Mouse (Mus musculus): Measurements from ENCODE around the gene Olfr429.
"Not testable (repeated sequence)": the region's sequence is repeated elsewhere in the genome, so short reads cannot be mapped to it uniquely, and the experiment has no call there.

Gene Olfr429

GRCm38 (mm10) chr1:174084031-174084430 is at the start of gene Olfr429:
Olfr429 (plus strand) TSS chr1:174084331.
- no peak for DNase-seq (ENCODE audit: low read depth, low spot score)

- DNase-seq (ENCODE audit: low read depth, low spot score): no peak
Measured at GRCm38 (mm10) chr1:174035841-174036240, 48.3 kb upstream of the Olfr429 start.

- no peak for DNase-seq (ENCODE audit: low read depth, low spot score)
Measured at GRCm38 (mm10) chr1:174038480-174038879, 45.7 kb upstream of the Olfr429 start.

- DNase-seq (ENCODE audit: low read depth, low spot score): no peak
Measured at GRCm38 (mm10) chr1:174040523-174041177, 43.5 kb upstream of the Olfr429 start, which contains the start of gene Olfr433. Olfr433 (plus strand) TSS chr1:174040705.

GRCm38 (mm10) chr1:174042091-174042884 is 41.8 kb upstream of the Olfr429 start:
- DNase-seq (ENCODE audit: low read depth, low spot score): not testable (repeated sequence)

GRCm38 (mm10) chr1:174044431-174044830 is 39.7 kb upstream of the Olfr429 start:
- no peak for DNase-seq (ENCODE audit: low read depth, low spot score)

GRCm38 (mm10) chr1:174048227-174048626 is 35.9 kb upstream of the Olfr429 start:
- not testable (repeated sequence) for DNase-seq (ENCODE audit: low read depth, low spot score)

- DNase-seq (ENCODE audit: low read depth, low spot score): no peak
Measured at GRCm38 (mm10) chr1:174048893-174049292, 35.2 kb upstream of the Olfr429 start, which contains the start of gene Olfr432. Olfr432 (plus strand) TSS chr1:174049205.

GRCm38 (mm10) chr1:174049357-174049756 is 34.8 kb upstream of the Olfr429 start:
- not testable (repeated sequence) for DNase-seq (ENCODE audit: low read depth, low spot score)

- DNase-seq (ENCODE audit: low read depth, low spot score): no peak
Measured at GRCm38 (mm10) chr1:174050532-174050931, 33.6 kb upstream of the Olfr429 start.

- no peak for DNase-seq (ENCODE audit: low read depth, low spot score)
Measured at GRCm38 (mm10) chr1:174051515-174051914, 32.6 kb upstream of the Olfr429 start.

- no peak for DNase-seq (ENCODE audit: low read depth, low spot score)
Measured at GRCm38 (mm10) chr1:174051931-174052536, 32.1 kb upstream of the Olfr429 start.

GRCm38 (mm10) chr1:174052981-174053380 is 31.1 kb upstream of the Olfr429 start:
- DNase-seq (ENCODE audit: low read depth, low spot score): no peak

GRCm38 (mm10) chr1:174055248-174055647 is 28.9 kb upstream of the Olfr429 start:
- no peak for DNase-seq (ENCODE audit: low read depth, low spot score)

GRCm38 (mm10) chr1:174066305-174066704 is 17.8 kb upstream of the Olfr429 start, which contains the start of gene Olfr430:
Olfr430 (plus strand) TSS chr1:174066605.
- DNase-seq (ENCODE audit: low read depth, low spot score): no peak

- DNase-seq (ENCODE audit: low read depth, low spot score): no peak
Measured at GRCm38 (mm10) chr1:174096591-174096990, 12.5 kb downstream of the Olfr429 start, which contains the start of gene Olfr427. Olfr427 (plus strand) TSS chr1:174096891.

GRCm38 (mm10) chr1:174103735-174104134 is 19.6 kb downstream of the Olfr429 start:
- no peak for DNase-seq (ENCODE audit: low read depth, low spot score)

GRCm38 (mm10) chr1:174121062-174121461 is 36.9 kb downstream of the Olfr429 start, which contains the start of gene Olfr231:
Olfr231 (minus strand) TSS chr1:174121162.
- DNase-seq (ENCODE audit: low read depth, low spot score): no peak

- no peak for DNase-seq (ENCODE audit: low read depth, low spot score)
Measured at GRCm38 (mm10) chr1:174131217-174131616, 47.1 kb downstream of the Olfr429 start, which contains the start of gene Olfr424. Olfr424 (plus strand) TSS chr1:174131517.

GRCm38 (mm10) chr1:174131999-174132398 is 47.9 kb downstream of the Olfr429 start:
- DNase-seq (ENCODE audit: low read depth, low spot score): no peak

Data from c-Kit-negative CD71-positive TER-119-positive erythroid progenitor cells, embryonic 14.5 days (primary cell).